Mouse (Mus musculus) layer of hippocampus, postnatal 25 days (tissue): ENCODE results near the gene Wdr91. TPM values are rescaled to one million over a fixed set of nuclear protein-coding genes. Genes with fewer than 3 reads are reported as not detected.

ENCODE experiments used
- DNase-seq, 2 experiments: peaks; one replicate each; pipeline ENCODE4 v3.0.0; 2022; ENCODE audit warnings: mixed read lengths in 2 of 2, low spot score in 1 of 2; ENCODE audit errors: extremely low spot score in 1 of 2
- total RNA-seq, 2 experiments: library from RNA; stranded (reverse); gene quantifications; 2 replicates each; pipeline ENCODE4 v1.2.3; 2021

Wdr91 gene
- total RNA-seq, 2 experiments from 2014 or later, result 38.7 to 41.3 TPM

GRCm38 (mm10) chr6:34919956-34920355 is 9.3 kb upstream of the Wdr91 start, which contains the start of gene Stra8:
TSS of gene Stra8 (plus strand) at chr6:34920163.
- DNase-seq, result no peak

GRCm38 (mm10) chr6:34919146-34919545 is 8.5 kb upstream of the Wdr91 start:
- DNase-seq, result no peak

GRCm38 (mm10) chr6:34914462-34914861 is 3.8 kb upstream of the Wdr91 start:
- no peak for DNase-seq

GRCm38 (mm10) chr6:34913341-34914040 is 2.8 kb upstream of the Wdr91 start:
- DNase-seq, result no peak

- DNase-seq, result no peak
Measured at GRCm38 (mm10) chr6:34909631-34910345, 888 bp downstream of the Wdr91 start.

GRCm38 (mm10) chr6:34907696-34908260 is 2.9 kb downstream of the Wdr91 start:
- DNase-seq, result no peak

- DNase-seq, result no peak
Measured at GRCm38 (mm10) chr6:34907121-34907614, 3.5 kb downstream of the Wdr91 start.

GRCm38 (mm10) chr6:34906661-34907060 is 4.0 kb downstream of the Wdr91 start:
- DNase-seq, result no peak

GRCm38 (mm10) chr6:34906125-34906524 is 4.6 kb downstream of the Wdr91 start:
- DNase-seq, result no peak

GRCm38 (mm10) chr6:34904361-34904760 is 6.3 kb downstream of the Wdr91 start:
- no peak for DNase-seq

GRCm38 (mm10) chr6:34903851-34904250 is 6.8 kb downstream of the Wdr91 start:
- DNase-seq, result no peak

- no peak for DNase-seq
Measured at GRCm38 (mm10) chr6:34903441-34903840, 7.2 kb downstream of the Wdr91 start.

GRCm38 (mm10) chr6:34902578-34902977 is 8.1 kb downstream of the Wdr91 start:
- no peak for DNase-seq

- no peak for DNase-seq
Measured at GRCm38 (mm10) chr6:34901911-34902444, 8.7 kb downstream of the Wdr91 start.

GRCm38 (mm10) chr6:34900990-34901389 is 9.7 kb downstream of the Wdr91 start:
- no peak for DNase-seq

GRCm38 (mm10) chr6:34899127-34899526 is 11.5 kb downstream of the Wdr91 start:
- DNase-seq, result no peak

GRCm38 (mm10) chr6:34896168-34896780 is 14.4 kb downstream of the Wdr91 start:
- no peak for DNase-seq

- no peak for DNase-seq
Measured at GRCm38 (mm10) chr6:34895569-34895968, 15.1 kb downstream of the Wdr91 start.

- DNase-seq, result no peak
Measured at GRCm38 (mm10) chr6:34889185-34889584, 21.5 kb downstream of the Wdr91 start.

- no peak for DNase-seq
Measured at GRCm38 (mm10) chr6:34887131-34887850, 23.4 kb downstream of the Wdr91 start.
